Mouse (Mus musculus): ENCODE results near the gene Aak1.
A peak's percentile ranks its signal among the peaks of the same experiment; 100 is the strongest.

Aak1 gene

GRCm38 (mm10) chr6:86885816-86886529 lies 36.7 kb downstream of the Aak1 start:
- DNase-seq (ENCODE audit: low spot score in 2 of 2), result no peak

GRCm38 (mm10) chr6:86886803-86887202 lies 37.5 kb downstream of the Aak1 start:
- no peak for DNase-seq (ENCODE audit: low spot score in 2 of 2)

GRCm38 (mm10) chr6:86897520-86897919 lies 48.2 kb downstream of the Aak1 start:
- DNase-seq (ENCODE audit: low spot score in 2 of 2), result no peak

- peak in 1 of 2 experiments; percentile 31 for DNase-seq (ENCODE audit: low spot score in 2 of 2)
Observed at GRCm38 (mm10) chr6:86899053-86899452, 49.7 kb downstream of the Aak1 start.

- no peak for DNase-seq (ENCODE audit: low spot score in 2 of 2)
Observed at GRCm38 (mm10) chr6:86899965-86900364, 50.6 kb downstream of the Aak1 start.

- DNase-seq (ENCODE audit: low spot score in 2 of 2), result no peak
Observed at GRCm38 (mm10) chr6:86900546-86900945, 51.2 kb downstream of the Aak1 start.

- DNase-seq (ENCODE audit: low spot score in 2 of 2), result no peak
Observed at GRCm38 (mm10) chr6:86905500-86905899, 56.2 kb downstream of the Aak1 start.

- no peak for DNase-seq (ENCODE audit: low spot score in 2 of 2)
Observed at GRCm38 (mm10) chr6:86907191-86907590, 57.9 kb downstream of the Aak1 start.

- no peak for DNase-seq (ENCODE audit: low spot score in 2 of 2)
Observed at GRCm38 (mm10) chr6:86908561-86909150, 59.3 kb downstream of the Aak1 start.

- no peak for DNase-seq (ENCODE audit: low spot score in 2 of 2)
Observed at GRCm38 (mm10) chr6:86909881-86910280, 60.6 kb downstream of the Aak1 start.

GRCm38 (mm10) chr6:86916157-86916820 lies 67.0 kb downstream of the Aak1 start:
- DNase-seq (ENCODE audit: low spot score in 2 of 2), result peak in 1 of 2 experiments; percentile 24

GRCm38 (mm10) chr6:86917231-86917630 lies 67.9 kb downstream of the Aak1 start:
- DNase-seq (ENCODE audit: low spot score in 2 of 2), result peak; percentile 43 to 47

GRCm38 (mm10) chr6:86918058-86918835 lies 68.9 kb downstream of the Aak1 start:
- DNase-seq (ENCODE audit: low spot score in 2 of 2), result no peak

- DNase-seq (ENCODE audit: low spot score in 2 of 2), result peak; percentile 70 to 73
Observed at GRCm38 (mm10) chr6:86921880-86922279, 72.6 kb downstream of the Aak1 start.

GRCm38 (mm10) chr6:86924746-86925145 lies 75.4 kb downstream of the Aak1 start:
- DNase-seq (ENCODE audit: low spot score in 2 of 2), result no peak

GRCm38 (mm10) chr6:86934541-86934940 lies 85.2 kb downstream of the Aak1 start:
- peak in 1 of 2 experiments; percentile 35 for DNase-seq (ENCODE audit: low spot score in 2 of 2)

- DNase-seq (ENCODE audit: low spot score in 2 of 2), result no peak
Observed at GRCm38 (mm10) chr6:86939797-86940196, 90.5 kb downstream of the Aak1 start.

- no peak for DNase-seq (ENCODE audit: low spot score in 2 of 2)
Observed at GRCm38 (mm10) chr6:86940966-86941365, 91.6 kb downstream of the Aak1 start.

- DNase-seq (ENCODE audit: low spot score in 2 of 2), result peak; percentile 55 to 60
Observed at GRCm38 (mm10) chr6:86947100-86947499, 97.8 kb downstream of the Aak1 start.

- DNase-seq (ENCODE audit: low spot score in 2 of 2), result no peak
Observed at GRCm38 (mm10) chr6:86948746-86949145, 99.4 kb downstream of the Aak1 start.

- DNase-seq (ENCODE audit: low spot score in 2 of 2), result no peak
Observed at GRCm38 (mm10) chr6:86950141-86950540, 100.8 kb downstream of the Aak1 start.

GRCm38 (mm10) chr6:86950733-86951255 lies 101.5 kb downstream of the Aak1 start:
- no peak for DNase-seq (ENCODE audit: low spot score in 2 of 2)
